Mouse (Mus musculus) midbrain, postnatal 0 days (tissue): ENCODE results near the gene Cdk17. TPM values are rescaled to one million over a fixed set of nuclear protein-coding genes. Genes with fewer than 3 reads are reported as not detected.
A peak's percentile ranks its signal among the peaks of the same experiment; 100 is the strongest.

Source experiments
- ATAC-seq: fragments of 200-750 bp; cut with Nextera tagmentation; 2 replicates; pipeline ENCODE4 v1.8.0; 2017; ENCODE audit warnings: moderate number of reproducible peaks, mild to moderate bottlenecking, moderate TSS enrichment, moderate library complexity; ENCODE audit not compliant: low FRiP score
- DNase-seq: peaks from one replicate; pipeline ENCODE4 v3.0.0-alpha.2; 2015; ENCODE audit warnings: low spot score
- H3K27ac ChIP-seq: fragments of 300-500 bp; sonication (generic); 2 replicates; pipeline ENCODE4 v1.5.1; 2014; ENCODE audit warnings: low read depth, mild to moderate bottlenecking, low read length, mixed read lengths
- H3K27me3 ChIP-seq: fragments of 300-500 bp; sonication (generic); 2 replicates; pipeline ENCODE4 v1.6.1; 2014; ENCODE audit warnings: low read length, control low read depth, mixed read lengths; ENCODE audit not compliant: insufficient read depth
- H3K36me3 ChIP-seq: fragments of 300-500 bp; sonication (generic); 2 replicates; pipeline ENCODE4 v1.6.1; 2014; ENCODE audit warnings: low read length, control low read depth, mixed read lengths; ENCODE audit not compliant: insufficient read depth
- H3K4me1 ChIP-seq: fragments of 300-500 bp; sonication (generic); 2 replicates; pipeline ENCODE4 v1.6.1; 2014; ENCODE audit warnings: mild to moderate bottlenecking, control low read depth, antibody characterized with exemption, low read length, mixed read lengths; ENCODE audit not compliant: insufficient read depth
- H3K4me2 ChIP-seq: fragments of 300-500 bp; sonication (generic); 2 replicates; pipeline ENCODE4 v1.6.1; 2014; ENCODE audit warnings: low read depth, mild to moderate bottlenecking, low read length, mixed read lengths; ENCODE audit not compliant: poor library complexity, severe bottlenecking
- H3K4me3 ChIP-seq: fragments of 300-500 bp; sonication (generic); 2 replicates; pipeline ENCODE4 v1.5.1; 2014; ENCODE audit warnings: low read depth, mild to moderate bottlenecking, low read length, moderate library complexity
- H3K9ac ChIP-seq: fragments of 300-500 bp; sonication (generic); replicated peaks from 2 replicates; pipeline ENCODE4 v1.6.1; 2014; ENCODE audit warnings: mild to moderate bottlenecking, low read length, moderate library complexity, mixed read lengths; ENCODE audit not compliant: poor library complexity, severe bottlenecking
- H3K9me3 ChIP-seq: fragments of 300-500 bp; sonication (generic); 2 replicates; pipeline ENCODE4 v1.6.1; 2016; ENCODE audit warnings: low read length, control low read depth
- CTCF ChIP-seq: IDR thresholded peaks from 2 replicates; pipeline ENCODE4 v1.5.1; 2016; ENCODE audit warnings: antibody characterized with exemption, mild to moderate bottlenecking
- WGBS: fragments of 180-500 bp; shearing (Covaris S2); extraction: QIAGEN DNeasy Blood & Tissue Kit; methylation state at CpG from one replicate; pipeline ENCODE4 v1.1.7; 2014; 5-methylcytosine and 5-hydroxymethylcytosine counted together
- polyA plus RNA-seq: library from polyadenylated mRNA; unstranded; fragments of >200 nt; fragmentation: Nextera tagmentation; extraction: Ambion mirVana; gene quantifications from 2 replicates; pipeline ENCODE4 v1.2.1, GENCODE M21; 2015
- total RNA-seq: library from RNA; depleted of rRNA; stranded (reverse); fragments of >200 nt; gene quantifications from 2 replicates; pipeline ENCODE4 v1.2.3, GENCODE M21; 2014

Cdk17 gene
- total and polyA plus RNA-seq, 2 experiments from 2014 or later = 34.3 to 91.1 TPM

DNA sequence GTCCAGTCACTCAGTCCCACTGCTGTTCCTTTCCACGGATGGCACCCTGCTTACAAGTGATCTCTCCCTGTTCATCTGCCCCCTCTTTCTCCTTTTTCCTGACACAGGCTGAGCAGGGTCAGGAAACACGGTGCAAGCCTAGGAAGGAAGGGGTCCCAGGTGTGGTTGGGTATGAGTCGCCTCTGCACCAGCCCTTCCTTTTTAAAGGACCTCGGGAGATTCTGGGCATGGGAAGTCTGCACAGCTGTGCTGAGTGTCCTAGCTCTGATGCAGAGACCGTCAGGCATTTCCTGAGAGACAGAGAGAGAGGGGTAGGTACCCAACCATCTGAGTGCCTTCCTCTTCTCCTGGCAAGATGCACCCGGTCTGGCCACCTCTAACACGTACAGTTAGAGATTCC lies 137.5 kb downstream of the Cdk17 start:
- Histone ChIP-seq H3K27ac (no peak overlapping the region), H3K9ac (no peak overlapping the region), H3K27me3 (no peaks in the 10 kb centered on the region), H3K4me1 (no peaks in the 10 kb centered on the region), H3K9me3 (no peaks in the 10 kb centered on the region), H3K4me3 (no peak overlapping the region), H3K4me2 (no peak overlapping the region), H3K36me3 (no peaks in the 10 kb centered on the region)
- WGBS = 66% methylated on average over 7 of the region's 7 CpGs
- no peak for DNase-seq
- ATAC-seq = no peak
- no peak for TF ChIP-seq CTCF

DNA sequence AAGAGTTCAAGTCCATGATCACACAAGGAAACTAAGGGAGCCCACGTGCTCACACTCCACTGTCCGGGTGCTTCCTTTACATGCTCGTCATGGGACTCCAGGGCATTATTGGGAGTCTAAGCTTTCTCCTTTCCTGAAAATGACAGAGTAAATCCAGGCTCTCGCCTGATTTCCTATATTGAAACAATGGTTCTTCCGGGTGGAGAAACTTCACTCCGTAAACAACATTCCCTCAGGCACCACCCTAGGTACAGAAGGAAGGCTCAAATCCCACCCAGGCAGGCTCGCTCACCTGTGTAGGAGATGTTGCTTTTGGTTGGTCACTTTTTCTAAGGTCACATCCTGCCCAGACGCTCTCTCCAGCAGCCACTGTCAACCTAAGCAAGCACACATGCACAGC lies 141.2 kb downstream of the Cdk17 start:
- H3K9me3 ChIP-seq = no peaks in the 10 kb centered on the region
- H3K4me2 ChIP-seq = no peak overlapping the region
- H3K4me3 ChIP-seq = no peak overlapping the region
- no peak for DNase-seq
- H3K36me3 ChIP-seq = no peaks in the 10 kb centered on the region
- no peaks in the 10 kb centered on the region for H3K4me1 ChIP-seq
- H3K27me3 ChIP-seq = no peaks in the 10 kb centered on the region
- H3K27ac ChIP-seq = no peak overlapping the region
- no peak overlapping the region for H3K9ac ChIP-seq
- no peak for TF ChIP-seq CTCF
- WGBS = 81% methylated on average over 8 of the region's 8 CpGs
- no peak for ATAC-seq

DNA sequence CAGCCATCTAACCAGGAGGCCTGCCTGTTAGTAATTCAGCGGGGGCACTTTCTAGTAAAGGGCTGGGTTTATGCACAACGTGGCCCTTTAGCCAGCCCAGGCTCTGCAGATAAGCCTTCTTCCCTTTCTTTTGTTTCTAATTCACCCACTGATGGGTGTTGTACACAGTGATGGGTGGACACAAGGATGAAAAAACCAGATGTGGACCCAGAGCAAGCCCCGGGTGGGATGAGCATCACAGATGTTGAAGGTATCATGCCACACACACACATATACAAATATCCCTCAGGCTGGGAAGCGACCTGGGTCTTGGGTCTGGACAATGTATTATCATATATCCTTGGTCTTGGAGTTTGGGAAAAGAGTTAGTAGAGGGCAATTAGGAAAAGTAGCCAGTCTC lies 142.6 kb downstream of the Cdk17 start:
- no peak overlapping the region for H3K9ac ChIP-seq
- H3K27ac ChIP-seq = no peak overlapping the region
- WGBS = 64% methylated on average over 4 of the region's 4 CpGs
- no peaks in the 10 kb centered on the region for H3K4me1 ChIP-seq
- H3K4me2 ChIP-seq = no peak overlapping the region
- TF ChIP-seq CTCF = no peak
- no peaks in the 10 kb centered on the region for H3K9me3 ChIP-seq
- H3K27me3 ChIP-seq = no peaks in the 10 kb centered on the region
- no peaks in the 10 kb centered on the region for H3K36me3 ChIP-seq
- ATAC-seq (no peak), DNase-seq (no peak)
- no peak overlapping the region for H3K4me3 ChIP-seq

DNA sequence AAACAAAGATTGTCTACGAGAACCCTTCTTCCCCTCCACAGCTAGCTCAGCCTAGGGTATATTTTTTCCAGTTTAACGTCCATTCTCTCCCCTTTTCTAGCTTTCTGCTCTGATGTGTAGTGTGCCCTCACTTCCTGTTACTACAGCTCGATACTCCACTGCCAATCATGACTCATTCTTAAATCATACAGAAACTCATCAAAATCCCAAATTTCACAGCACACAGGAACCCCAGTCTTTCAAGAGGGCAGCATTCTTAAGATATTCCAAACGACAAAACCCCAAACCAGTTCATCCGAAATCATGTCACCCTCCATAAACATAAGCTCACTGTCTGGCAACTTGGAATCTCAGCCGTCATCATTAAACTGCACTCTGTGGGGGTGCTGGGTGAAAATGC lies 145.3 kb downstream of the Cdk17 start:
- H3K9ac ChIP-seq = no peak overlapping the region
- no peaks in the 10 kb centered on the region; the same call in 1 of the 2 replicates for H3K4me1 ChIP-seq
- no peak for TF ChIP-seq CTCF
- no peak overlapping the region for H3K4me3 ChIP-seq
- DNase-seq (no peak), ATAC-seq (no peak)
- 74% methylated on average over 6 of the region's 6 CpGs for WGBS
- no peak overlapping the region for H3K27ac ChIP-seq
- no peaks in the 10 kb centered on the region for H3K9me3 ChIP-seq
- H3K27me3 ChIP-seq = no peaks in the 10 kb centered on the region
- no peak overlapping the region for H3K4me2 ChIP-seq
- no peaks in the 10 kb centered on the region for H3K36me3 ChIP-seq

DNA sequence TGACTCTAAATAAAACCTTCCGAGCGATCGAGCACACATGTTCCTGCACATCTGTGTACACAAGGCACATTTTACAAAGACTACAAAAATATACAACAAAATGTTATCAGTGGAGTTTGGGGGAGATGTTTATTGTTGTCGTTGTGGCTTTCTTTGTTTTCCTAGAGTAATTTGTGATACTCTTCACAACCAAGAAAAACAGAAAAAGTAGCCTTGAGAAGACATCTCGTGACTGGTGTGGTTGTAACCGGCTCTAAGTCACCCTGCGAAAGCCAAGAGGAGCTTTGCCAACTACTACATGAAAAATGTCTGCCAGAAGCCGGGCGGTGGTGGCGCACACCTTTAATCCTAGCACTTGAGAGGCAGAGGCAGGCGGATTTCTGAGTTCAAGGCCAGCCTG lies 145.7 kb downstream of the Cdk17 start:
- Histone ChIP-seq H3K4me3 (no peak overlapping the region), H3K27ac (no peak overlapping the region), H3K36me3 (no peaks in the 10 kb centered on the region), H3K9ac (no peak overlapping the region), H3K27me3 (no peaks in the 10 kb centered on the region), H3K9me3 (no peaks in the 10 kb centered on the region), H3K4me2 (no peak overlapping the region), H3K4me1 (no peaks in the 10 kb centered on the region; the same call in 1 of the 2 replicates)
- no peak for ATAC-seq
- no peak for TF ChIP-seq CTCF
- no peak for DNase-seq
- WGBS = 86% methylated on average over 11 of the region's 11 CpGs

DNA sequence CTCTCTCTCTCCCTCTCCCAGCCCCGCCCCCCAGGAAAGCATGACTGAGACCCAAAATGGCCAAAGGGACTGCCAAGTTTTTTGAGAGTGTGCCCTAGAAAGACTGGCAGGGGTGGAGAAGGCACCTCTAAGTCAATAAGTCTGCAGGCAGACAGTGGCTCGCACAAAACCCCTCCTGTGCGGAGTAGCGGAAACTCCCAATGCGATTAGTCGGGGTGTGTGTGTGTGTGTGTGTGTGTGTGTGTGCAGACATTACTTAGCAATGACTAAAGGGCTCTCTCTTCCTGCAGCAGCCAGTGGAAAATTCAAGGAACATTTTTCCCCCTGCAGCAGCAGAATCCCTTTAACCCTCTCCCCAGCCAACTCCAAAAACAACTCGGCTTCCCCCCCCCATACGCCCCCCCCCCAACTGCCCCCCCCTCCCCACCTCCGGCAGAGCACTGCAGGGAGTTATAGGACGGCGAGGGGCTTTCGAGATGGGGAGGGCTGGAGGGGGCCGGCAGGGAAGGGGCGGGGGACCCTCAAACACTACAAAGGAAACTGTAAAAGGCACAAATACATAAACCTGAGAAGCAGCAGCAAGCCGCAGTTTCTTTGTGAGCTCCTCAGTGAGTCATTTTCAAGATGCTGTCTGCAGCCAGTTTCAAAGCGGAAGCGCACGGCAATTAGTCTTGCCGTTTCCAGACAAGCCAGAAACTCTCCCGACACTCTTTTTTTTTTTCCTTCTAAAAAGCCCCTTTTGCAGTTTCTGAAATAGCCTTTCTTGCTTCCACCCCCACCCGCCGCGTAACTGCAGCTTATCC lies 148.7 kb downstream of the Cdk17 start:
- under 1% methylated on average over 18 of the region's 23 CpGs for whole genome bisulfite sequencing

More for the DNA sequence above, 148.7 kb downstream of the Cdk17 start:
- DNase-seq = peak; percentile 69
- Histone ChIP-seq H3K9me3 (no peaks in the 10 kb centered on the region), H3K4me2 (peak overlapping the region; percentile 100), H3K9ac (peak overlapping the region; percentile 64), H3K4me1 (no peaks in the 10 kb centered on the region; the same call in 1 of the 2 replicates), H3K27me3 (no peaks in the 10 kb centered on the region), H3K4me3 (peak overlapping the region; percentile 52), H3K27ac (peak overlapping the region; percentile 55; the same call in 1 of the 2 replicates), H3K36me3 (no peaks in the 10 kb centered on the region)
- no peak for TF ChIP-seq CTCF
- peak; percentile 62 for ATAC-seq
